Mouse (Mus musculus): ENCODE measurements around the gene Klf13. TPM values are rescaled to one million over a fixed set of nuclear protein-coding genes. Genes with fewer than 3 reads are reported as not detected.

Gene Klf13
- polyA plus RNA-seq, 1 experiment from 2014 or later = 29.6 TPM

DNA sequence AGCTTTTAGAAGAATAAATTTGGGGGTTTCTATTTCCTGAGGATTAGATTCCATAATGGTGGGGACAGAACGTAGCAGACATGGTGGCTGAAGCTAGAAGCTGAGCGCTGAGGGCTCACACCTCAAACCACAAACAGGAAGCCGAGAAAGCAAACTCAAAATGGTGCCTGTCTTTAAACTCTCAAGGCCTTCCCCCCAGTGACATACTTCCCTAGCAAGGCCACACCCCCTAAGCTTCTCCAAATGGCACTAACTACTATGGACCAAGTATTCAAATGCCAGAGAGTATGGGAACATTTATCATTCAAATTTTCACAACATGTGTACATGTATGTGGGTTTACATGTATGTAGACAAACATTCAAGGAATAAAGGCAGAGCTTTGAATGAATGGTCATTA lies 8.6 kb downstream of the Klf13 start:
- H3K4me3 ChIP-seq = no peak overlapping the region
- peaks cover 3% of the 10 kb centered on the region; the same call in 1 of the 2 replicates for H3K36me3 ChIP-seq
- peaks cover 35% of the 10 kb centered on the region for H3K4me1 ChIP-seq
- no peaks in the 10 kb centered on the region for H3K9me3 ChIP-seq (replicated peaks)
- 88% methylated on average over 3 of the region's 3 CpGs for WGBS
- no peak for DNase-seq (ENCODE audit: low spot score)
- no peak overlapping the region for H3K27ac ChIP-seq (replicated peaks)
- no peaks in the 10 kb centered on the region for H3K27me3 ChIP-seq (ENCODE audit: low read depth, poor library complexity, severe bottlenecking)

DNA sequence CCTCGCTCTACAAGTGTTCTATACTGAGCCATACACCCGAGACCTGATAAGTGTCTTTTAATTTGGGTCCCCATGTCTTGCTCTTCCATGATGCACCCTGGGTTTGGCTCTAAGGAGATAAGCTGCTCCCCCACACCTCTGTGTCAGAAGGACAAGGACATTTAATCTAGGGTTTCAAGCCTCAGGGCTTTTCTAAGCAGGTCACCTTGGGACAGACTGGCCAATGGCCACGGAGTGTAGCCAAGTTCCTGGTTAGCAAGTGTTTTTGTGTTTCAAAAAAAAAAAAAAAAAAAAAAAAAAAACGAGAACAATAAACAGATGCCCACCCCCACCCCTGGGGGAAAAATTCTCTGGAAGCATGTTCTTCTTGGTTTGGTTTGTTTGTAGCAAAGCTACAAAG lies 9.6 kb downstream of the Klf13 start:
- peaks cover 37% of the 10 kb centered on the region for H3K4me1 ChIP-seq
- 83% methylated on average over 4 of the region's 4 CpGs for WGBS
- H3K9me3 ChIP-seq (replicated peaks) = no peaks in the 10 kb centered on the region

DNA sequence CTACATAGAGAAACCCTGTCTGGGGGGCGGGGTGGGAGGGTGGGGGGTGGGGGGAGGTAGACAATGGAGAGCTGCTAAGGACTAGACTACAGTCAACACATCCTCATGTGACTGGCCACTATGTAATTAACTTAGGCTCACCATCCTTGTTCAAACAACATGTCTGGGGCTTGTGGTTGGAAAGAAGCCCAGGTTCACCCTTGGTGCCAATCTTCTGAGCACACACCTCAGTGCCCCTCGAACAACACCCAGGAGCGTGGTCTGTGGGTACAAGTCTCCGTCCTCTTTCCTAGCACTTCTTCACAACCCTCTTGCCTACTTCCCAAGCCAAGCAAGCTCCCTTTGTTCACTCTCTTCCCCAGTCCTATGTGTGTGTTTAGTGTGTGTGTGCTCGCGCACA lies 11.6 kb downstream of the Klf13 start:
- Histone ChIP-seq H3K27me3 (ENCODE audit: low read depth, poor library complexity, severe bottlenecking) (no peaks in the 10 kb centered on the region), H3K36me3 (peaks cover 11% of the 10 kb centered on the region; the same call in 1 of the 2 replicates), H3K27ac (replicated peaks) (no peak overlapping the region), H3K9me3 (replicated peaks) (no peaks in the 10 kb centered on the region), H3K4me1 (peaks cover 40% of the 10 kb centered on the region), H3K4me3 (no peak overlapping the region)
- 90% methylated on average over 6 of the region's 6 CpGs for WGBS
- no peak for DNase-seq (ENCODE audit: low spot score)

More for the DNA sequence above, 9.6 kb downstream of the Klf13 start:
- H3K36me3 ChIP-seq = peaks cover 9% of the 10 kb centered on the region
- H3K27me3 ChIP-seq (ENCODE audit: low read depth, poor library complexity, severe bottlenecking) = no peaks in the 10 kb centered on the region
- no peak overlapping the region for H3K4me3 ChIP-seq
- no peak overlapping the region for H3K27ac ChIP-seq (replicated peaks)
- no peak for DNase-seq (ENCODE audit: low spot score)

DNA sequence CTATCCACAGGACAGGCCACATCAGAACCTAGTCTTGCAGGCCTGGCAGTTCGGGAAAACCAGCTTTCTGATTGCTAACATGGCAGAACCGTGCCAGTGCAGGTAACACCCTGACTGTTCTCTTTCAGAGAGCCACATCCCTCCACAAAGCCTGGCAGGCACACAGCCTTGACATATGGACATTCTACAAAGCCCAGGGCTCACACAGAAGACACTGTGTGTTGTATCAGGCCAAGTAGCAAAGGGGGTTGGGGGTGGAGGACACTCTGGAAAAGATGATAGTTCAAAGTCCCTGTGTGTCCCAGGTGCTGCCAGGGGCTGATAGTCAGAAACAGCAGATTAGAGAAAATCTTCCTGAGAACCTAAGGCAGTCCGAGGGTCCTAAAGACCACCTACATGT lies 12.2 kb downstream of the Klf13 start:
- H3K27ac ChIP-seq (replicated peaks) = no peak overlapping the region
- DNase-seq (ENCODE audit: low spot score) = no peak
- peaks cover 12% of the 10 kb centered on the region; the same call in 1 of the 2 replicates for H3K36me3 ChIP-seq
- H3K9me3 ChIP-seq (replicated peaks) = no peaks in the 10 kb centered on the region
- H3K27me3 ChIP-seq (ENCODE audit: low read depth, poor library complexity, severe bottlenecking) = no peaks in the 10 kb centered on the region
- no peak overlapping the region for H3K4me3 ChIP-seq
- WGBS = 85% methylated on average over 3 of the region's 3 CpGs
- H3K4me1 ChIP-seq = peaks cover 43% of the 10 kb centered on the region

DNA sequence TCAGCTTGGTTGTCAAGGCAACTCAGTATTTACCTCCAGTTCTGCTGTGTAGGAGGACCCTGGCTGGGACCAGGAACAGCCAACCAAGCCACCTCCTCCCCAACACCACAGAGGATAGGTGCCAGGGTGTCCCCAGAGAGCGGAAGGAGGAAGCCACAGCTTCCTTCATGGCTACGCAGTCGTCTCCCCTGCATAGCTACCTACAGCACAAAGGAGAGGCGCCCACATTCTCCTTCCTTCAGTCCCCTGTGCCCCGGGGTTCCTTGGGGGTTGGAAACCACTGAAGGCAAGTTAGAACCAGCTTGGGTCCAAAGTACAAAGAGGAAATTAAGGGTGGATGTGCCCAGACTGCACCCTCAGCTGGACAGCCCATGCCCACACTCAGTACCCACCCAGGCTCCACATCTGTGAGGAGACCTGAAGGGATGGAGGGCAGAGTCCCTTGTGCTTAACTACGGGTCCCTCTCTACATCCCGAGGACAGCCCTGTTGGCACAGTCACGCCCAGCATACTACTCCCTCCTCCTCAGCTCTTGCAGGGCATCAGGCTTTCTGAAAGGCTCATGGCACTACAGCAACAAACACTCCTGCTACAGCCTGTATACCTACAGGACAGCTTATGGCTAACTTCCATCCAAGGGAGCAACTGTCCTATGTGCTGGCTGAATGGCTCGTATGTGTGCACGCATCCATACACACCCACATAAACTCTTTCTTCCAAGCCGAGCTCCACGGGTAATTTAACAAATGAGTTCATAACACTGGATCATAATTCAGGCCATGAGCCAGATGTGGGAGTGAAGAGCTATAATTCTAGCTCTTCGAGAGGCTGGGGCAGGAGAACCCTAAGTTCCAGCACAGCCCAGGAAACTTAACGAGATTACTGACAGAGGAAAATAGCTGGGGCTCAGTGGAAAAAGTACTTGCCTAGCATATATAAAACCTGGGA lies 13.0 kb downstream of the Klf13 start:
- Histone ChIP-seq H3K36me3 (peaks cover 18% of the 10 kb centered on the region; the same call in 1 of the 2 replicates), H3K4me1 (peaks cover 43% of the 10 kb centered on the region), H3K27me3 (ENCODE audit: low read depth, poor library complexity, severe bottlenecking) (no peaks in the 10 kb centered on the region), H3K27ac (replicated peaks) (0 out of 2 replicates have a peak overlapping the region, but pooled peaks have one; percentile 49), H3K9me3 (replicated peaks) (no peaks in the 10 kb centered on the region), H3K4me3 (no peak overlapping the region)
- WGBS = 82% methylated on average over 14 of the region's 14 CpGs
- DNase-seq (ENCODE audit: low spot score) = no peak

DNA sequence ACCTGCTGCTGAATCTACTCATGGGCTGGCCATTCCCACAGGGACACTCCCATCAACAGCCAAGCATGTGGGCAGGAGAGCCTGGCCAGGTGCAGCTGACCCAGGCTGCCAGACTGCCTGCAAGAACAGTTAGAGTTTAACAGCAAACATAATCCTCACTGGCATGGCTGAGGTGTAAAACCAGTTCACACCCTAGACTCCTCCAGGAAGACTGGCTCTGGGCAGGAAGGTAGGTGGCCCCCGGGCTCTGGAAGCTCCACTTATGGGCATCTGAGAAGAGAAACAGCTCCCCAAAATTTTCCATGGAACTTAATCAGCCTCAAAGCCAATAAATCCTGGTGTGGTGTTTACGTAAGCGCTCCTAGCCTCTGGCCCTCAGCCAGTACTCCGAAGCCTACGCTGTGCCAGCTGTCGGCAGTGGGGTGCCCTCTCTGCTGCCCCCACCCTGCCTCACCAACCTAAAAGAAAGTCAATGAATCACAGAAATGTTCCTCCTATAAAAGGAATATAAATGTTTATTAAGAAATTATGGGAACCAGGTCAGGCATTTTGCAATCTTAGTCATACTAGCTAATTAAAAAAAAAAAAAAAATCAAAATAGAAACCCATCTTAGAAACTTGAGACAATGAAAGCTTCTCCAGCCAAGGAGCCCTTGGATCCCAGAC lies 13.8 kb downstream of the Klf13 start:
- Histone ChIP-seq H3K9me3 (replicated peaks) (no peaks in the 10 kb centered on the region), H3K4me3 (no peak overlapping the region), H3K27ac (replicated peaks) (0 out of 2 replicates have a peak overlapping the region, but pooled peaks have one; percentile 28), H3K36me3 (peaks cover 18% of the 10 kb centered on the region; the same call in 1 of the 2 replicates), H3K4me1 (peaks cover 43% of the 10 kb centered on the region), H3K27me3 (ENCODE audit: low read depth, poor library complexity, severe bottlenecking) (no peaks in the 10 kb centered on the region)
- WGBS = 83% methylated on average over 6 of the region's 6 CpGs
- no peak for DNase-seq (ENCODE audit: low spot score)

DNA sequence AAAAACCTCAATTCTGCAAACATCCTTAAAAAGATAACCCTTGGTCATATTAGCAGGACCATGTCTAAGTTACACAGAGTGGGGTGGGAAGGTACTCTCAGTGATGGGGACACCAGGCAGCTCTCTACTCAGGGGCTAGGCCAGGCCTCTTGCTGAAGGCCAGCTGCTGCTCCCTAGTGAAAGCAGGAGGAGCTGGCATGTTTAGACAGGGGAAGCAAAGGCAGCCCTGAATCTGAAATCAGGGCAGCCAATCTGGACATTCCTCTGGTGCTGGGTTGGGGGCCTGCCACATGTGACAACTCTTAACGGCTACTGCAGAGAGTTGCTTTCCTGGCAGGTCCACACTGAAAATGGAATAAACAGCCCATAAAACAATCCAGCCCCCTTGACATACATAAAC lies 14.6 kb downstream of the Klf13 start:
- 79% methylated on average over 1 of the region's 1 CpGs for WGBS

DNA sequence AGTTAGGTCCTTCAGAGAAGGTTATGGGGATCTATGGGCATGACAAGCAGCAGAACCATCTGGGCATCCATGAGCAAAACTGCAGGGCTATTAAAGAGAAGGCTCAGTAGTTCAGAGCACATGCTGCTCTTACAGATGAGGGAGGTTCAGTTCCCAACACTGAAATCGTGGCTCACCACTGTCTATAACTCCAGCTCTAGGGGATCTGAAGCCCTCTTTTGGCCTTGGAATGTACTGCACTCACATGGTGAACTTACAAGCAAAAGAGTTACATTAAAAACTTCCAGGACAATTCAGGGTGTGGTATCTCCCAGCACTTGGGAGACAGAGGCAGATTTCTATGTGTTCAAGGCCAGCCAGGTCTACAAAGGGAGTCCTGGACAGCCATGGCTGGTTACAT lies 15.7 kb downstream of the Klf13 start:
- Histone ChIP-seq H3K4me3 (no peak overlapping the region), H3K27me3 (ENCODE audit: low read depth, poor library complexity, severe bottlenecking) (no peaks in the 10 kb centered on the region), H3K27ac (replicated peaks) (no peak overlapping the region), H3K4me1 (peaks cover 43% of the 10 kb centered on the region), H3K36me3 (peaks cover 18% of the 10 kb centered on the region; the same call in 1 of the 2 replicates), H3K9me3 (replicated peaks) (no peaks in the 10 kb centered on the region)
- 89% methylated on average over 1 of the region's 1 CpGs for WGBS
- DNase-seq (ENCODE audit: low spot score) = no peak

More for the DNA sequence above, 14.6 kb downstream of the Klf13 start:
- H3K27me3 ChIP-seq (ENCODE audit: low read depth, poor library complexity, severe bottlenecking) = no peaks in the 10 kb centered on the region
- no peak overlapping the region for H3K4me3 ChIP-seq
- no peaks in the 10 kb centered on the region for H3K9me3 ChIP-seq (replicated peaks)
- DNase-seq (ENCODE audit: low spot score) = no peak
- H3K27ac ChIP-seq (replicated peaks) = no peak overlapping the region
- H3K4me1 ChIP-seq = peaks cover 43% of the 10 kb centered on the region
- peaks cover 18% of the 10 kb centered on the region; the same call in 1 of the 2 replicates for H3K36me3 ChIP-seq

DNA sequence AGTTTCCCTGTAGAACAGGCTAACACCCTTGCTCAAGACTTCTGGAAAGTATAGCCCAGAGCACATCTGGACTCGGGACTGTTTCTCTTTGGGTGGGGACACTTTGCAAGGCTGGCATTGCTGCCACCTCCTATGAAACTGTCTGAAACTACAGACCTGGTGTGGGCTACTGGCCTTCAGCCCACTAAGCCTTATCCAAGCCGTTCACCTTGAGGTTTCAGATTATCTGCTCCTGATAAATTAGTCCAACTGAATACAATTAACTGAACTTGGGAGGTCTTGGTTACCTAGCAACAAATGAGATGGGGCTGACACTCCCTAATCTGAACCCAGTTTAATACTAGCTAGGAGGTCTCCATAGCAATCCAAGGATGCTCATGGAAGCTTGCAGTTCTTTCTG lies 16.1 kb downstream of the Klf13 start:
- no peaks in the 10 kb centered on the region for H3K27me3 ChIP-seq (ENCODE audit: low read depth, poor library complexity, severe bottlenecking)
- no peaks in the 10 kb centered on the region for H3K9me3 ChIP-seq (replicated peaks)
- H3K36me3 ChIP-seq = peaks cover 22% of the 10 kb centered on the region
- WGBS = 80% methylated on average over 2 of the region's 2 CpGs
- H3K27ac ChIP-seq (replicated peaks) = no peak overlapping the region
- DNase-seq (ENCODE audit: low spot score) = no peak
- no peak overlapping the region for H3K4me3 ChIP-seq
- H3K4me1 ChIP-seq = peaks cover 43% of the 10 kb centered on the region

DNA sequence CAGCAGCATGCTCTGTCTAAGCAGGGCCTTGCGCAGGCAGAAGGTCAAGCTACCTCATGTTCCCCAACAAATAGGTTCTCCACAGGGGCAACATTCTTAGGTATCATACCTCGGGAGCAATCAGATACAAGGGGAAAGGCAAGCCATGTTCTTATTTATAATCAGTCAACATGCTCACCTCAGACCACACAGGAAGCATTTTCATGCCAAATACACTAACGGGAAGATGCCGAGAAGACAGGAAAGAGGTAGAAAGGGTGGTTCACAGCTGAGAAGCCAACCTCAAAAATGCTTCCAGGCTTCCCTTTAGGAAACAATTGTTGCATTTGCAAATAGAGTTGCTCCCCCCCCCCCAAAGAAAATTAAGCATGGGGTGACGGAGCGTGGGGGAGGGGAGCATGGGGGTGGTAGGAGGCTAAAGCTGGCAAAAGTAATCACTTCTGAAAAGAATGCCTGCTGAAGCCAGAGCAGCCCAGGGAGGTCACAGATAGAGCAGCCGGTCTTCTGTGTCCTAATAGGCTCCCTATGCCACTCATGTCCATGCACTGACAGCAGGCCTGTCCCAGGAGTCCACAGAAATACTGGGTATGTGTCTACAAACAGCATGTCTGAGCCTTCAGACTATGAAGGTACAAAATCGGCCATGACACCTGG lies 16.7 kb downstream of the Klf13 start:
- Histone ChIP-seq H3K27ac (replicated peaks) (no peak overlapping the region), H3K4me1 (peaks cover 39% of the 10 kb centered on the region), H3K27me3 (ENCODE audit: low read depth, poor library complexity, severe bottlenecking) (no peaks in the 10 kb centered on the region), H3K9me3 (replicated peaks) (no peaks in the 10 kb centered on the region), H3K4me3 (no peak overlapping the region), H3K36me3 (peaks cover 27% of the 10 kb centered on the region)
- DNase-seq (ENCODE audit: low spot score) = no peak
- WGBS = 79% methylated on average over 8 of the region's 8 CpGs

DNA sequence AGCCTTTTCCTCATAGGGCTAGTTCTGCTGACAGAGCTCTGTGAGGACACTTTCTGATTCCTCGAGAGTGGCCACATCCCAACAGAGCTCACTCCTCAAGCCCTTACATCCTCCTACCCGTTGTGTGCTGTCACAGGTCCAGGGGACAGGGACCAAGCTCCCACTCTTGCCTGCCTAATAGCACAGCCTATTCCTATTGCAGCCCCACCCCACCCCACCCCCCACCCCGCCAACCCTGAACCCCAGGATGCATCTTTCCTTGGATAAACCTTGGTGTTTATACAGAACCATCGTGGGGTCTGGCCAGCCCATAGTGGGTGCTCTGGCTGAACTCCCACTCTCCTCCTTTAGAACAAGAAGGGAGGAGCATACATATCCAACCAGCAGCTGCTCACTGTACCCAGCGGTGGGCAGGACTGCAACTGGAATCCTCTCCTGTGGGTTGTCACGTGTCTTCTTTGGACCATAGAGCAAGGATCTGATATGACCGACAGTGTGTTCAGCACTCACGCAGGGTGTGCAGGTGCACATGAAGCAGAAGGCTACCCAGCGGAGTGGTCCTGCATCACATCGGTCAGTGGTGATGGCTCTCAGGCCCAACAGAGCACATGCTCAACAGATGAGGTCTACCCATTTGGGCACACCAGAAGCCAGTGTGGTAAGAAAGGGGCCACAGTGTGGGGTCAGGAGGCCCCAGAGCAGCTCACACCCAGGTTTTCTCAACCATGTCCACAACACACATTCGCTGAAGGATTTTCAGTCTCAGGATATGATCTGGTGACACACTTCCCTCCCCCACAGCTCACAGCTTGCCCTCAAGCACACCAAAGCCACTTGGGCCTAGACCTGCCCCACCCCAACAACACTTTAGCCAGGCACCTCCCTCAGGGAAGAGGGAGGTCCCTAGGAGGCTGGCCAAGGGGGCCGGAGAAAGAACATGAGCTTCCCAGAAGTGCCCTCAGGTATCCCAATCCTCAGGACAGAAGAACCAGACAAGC lies 19.6 kb downstream of the Klf13 start:
- no peak overlapping the region for H3K4me3 ChIP-seq
- WGBS = 88% methylated on average over 12 of the region's 12 CpGs
- peaks cover 21% of the 10 kb centered on the region for H3K4me1 ChIP-seq
- peaks cover 22% of the 10 kb centered on the region for H3K36me3 ChIP-seq
- DNase-seq (ENCODE audit: low spot score) = no peak
- H3K27me3 ChIP-seq (ENCODE audit: low read depth, poor library complexity, severe bottlenecking) = no peaks in the 10 kb centered on the region
- no peaks in the 10 kb centered on the region for H3K9me3 ChIP-seq (replicated peaks)
- no peak overlapping the region for H3K27ac ChIP-seq (replicated peaks)
